Mouse (Mus musculus) CH12.LX (cell line): ENCODE measurements around the gene Ccdc114. TPM values are rescaled to one million over a fixed set of nuclear protein-coding genes. Genes with fewer than 3 reads are reported as not detected.

Experiments used
- DNase-seq: peaks from one replicate; pipeline ENCODE4 v3.0.0-alpha.2; 2013; ENCODE audit errors: extremely low read depth
- H3K27ac ChIP-seq: 2 replicates; pipeline ENCODE4 v1.5.1; 2012; ENCODE audit warnings: low read depth, mild to moderate bottlenecking, control low read depth, moderate library complexity; ENCODE audit not compliant: insufficient read depth
- H3K27me3 ChIP-seq: replicated peaks from 2 replicates; pipeline ENCODE3; 2012; ENCODE audit warnings: inconsistent platforms
- H3K36me3 ChIP-seq, 2 experiments: replicated peaks in 1 of 2; 2 replicates each; pipeline versions ENCODE3 to v1.6.1; 2012; ENCODE audit warnings: inconsistent platforms in 1 of 2, low read length in 1 of 2, mild to moderate bottlenecking in 1 of 2, mixed read lengths in 1 of 2, moderate library complexity in 1 of 2; ENCODE audit not compliant: control insufficient read depth in 1 of 2, insufficient read depth in 1 of 2
- H3K4me1 ChIP-seq, 2 experiments: 2 replicates each; pipeline ENCODE4 v1.6.1; 2012; ENCODE audit warnings: inconsistent platforms in 1 of 2, moderate library complexity in 1 of 2; ENCODE audit not compliant: insufficient read depth in 2 of 2, control insufficient read depth in 1 of 2
- H3K4me2 ChIP-seq: 2 replicates; pipeline ENCODE4 v1.6.1; 2012; ENCODE audit warnings: low read depth, mild to moderate bottlenecking, control low read depth; ENCODE audit not compliant: poor library complexity, insufficient read depth, severe bottlenecking
- H3K4me3 ChIP-seq, 3 experiments: fragments of 150-350 bp in 1 of 3; sonication (generic) in 1 of 3; replicated peaks in 1 of 3; 2 replicates each; pipeline versions ENCODE3 to v1.5.1; 2011 to 2012; ENCODE audit warnings: low read depth in 2 of 3, low read length in 2 of 3, mild to moderate bottlenecking in 2 of 3, moderate library complexity in 2 of 3, control low read depth in 1 of 3, improper control_type of control experiment in 1 of 3, inconsistent platforms in 1 of 3, mixed read lengths in 1 of 3; ENCODE audit not compliant: poor library complexity in 1 of 3
- H3K79me2 ChIP-seq: replicated peaks from 2 replicates; pipeline ENCODE4 v1.6.1; 2012; ENCODE audit warnings: mild to moderate bottlenecking, moderate library complexity; ENCODE audit not compliant: control insufficient read depth, poor library complexity, insufficient read depth, severe bottlenecking; ENCODE audit errors: extremely low read depth
- H3K9ac ChIP-seq: 2 replicates; pipeline ENCODE4 v1.6.1; 2012; ENCODE audit warnings: low read depth, mild to moderate bottlenecking, control low read depth, moderate library complexity; ENCODE audit not compliant: insufficient read depth
- H3K9me3 ChIP-seq: replicated peaks from 2 replicates; pipeline ENCODE3; 2012; ENCODE audit warnings: low read length, inconsistent platforms, mixed read lengths
- BHLHE40 ChIP-seq: IDR thresholded peaks from 2 replicates; pipeline ENCODE4 v1.6.1; 2011; ENCODE audit warnings: mild to moderate bottlenecking, low read depth, low read length, improper control_type of control experiment
- CHD1 ChIP-seq: IDR thresholded peaks from 2 replicates; pipeline ENCODE4 v1.6.1; 2012; ENCODE audit warnings: low read depth, low read length, improper control_type of control experiment, inconsistent platforms
- CHD2 ChIP-seq: IDR thresholded peaks from 2 replicates; pipeline ENCODE4 v1.6.1; 2011; ENCODE audit warnings: low read length, improper control_type of control experiment
- CTCF ChIP-seq, 2 experiments: IDR thresholded peaks in 1 of 2; conservative IDR thresholded peaks in 1 of 2; 2 replicates each; pipeline ENCODE4 v1.5.1; 2011 to 2012; ENCODE audit warnings: low read depth in 2 of 2, low read length in 2 of 2, improper control_type of control experiment in 1 of 2, inconsistent platforms in 1 of 2, mild to moderate bottlenecking in 1 of 2, moderate library complexity in 1 of 2
- E2F4 ChIP-seq: IDR thresholded peaks from 2 replicates; pipeline ENCODE4 v1.6.1; 2011; ENCODE audit warnings: low read depth, low read length, improper control_type of control experiment; ENCODE audit not compliant: insufficient replicate concordance
- ELF1 ChIP-seq: IDR thresholded peaks from 2 replicates; pipeline ENCODE4 v1.6.1; 2014; ENCODE audit warnings: low read depth, mild to moderate bottlenecking, inconsistent platforms, low read length, improper control_type of control experiment
- EP300 ChIP-seq: IDR thresholded peaks from 2 replicates; pipeline ENCODE4 v1.6.1; 2011; ENCODE audit warnings: low read length, improper control_type of control experiment
- JUN ChIP-seq: IDR thresholded peaks from 2 replicates; pipeline ENCODE4 v1.6.1; 2011; ENCODE audit warnings: low read depth, mild to moderate bottlenecking, low read length, improper control_type of control experiment, moderate library complexity; ENCODE audit not compliant: insufficient read depth
- MAFK ChIP-seq: IDR thresholded peaks from 2 replicates; pipeline ENCODE4 v1.6.1; 2011; ENCODE audit warnings: low read length, improper control_type of control experiment; ENCODE audit not compliant: insufficient replicate concordance
- MAX ChIP-seq: IDR thresholded peaks from 2 replicates; pipeline ENCODE4 v1.6.1; 2011; ENCODE audit warnings: low read length, improper control_type of control experiment
- MYC ChIP-seq: IDR thresholded peaks from 2 replicates; pipeline ENCODE4 v1.6.1; 2011; ENCODE audit warnings: low read depth, mild to moderate bottlenecking, improper control_type of control experiment, low read length
- NELFE ChIP-seq: IDR thresholded peaks from 2 replicates; pipeline ENCODE4 v1.6.1; 2011; ENCODE audit warnings: low read depth, low read length, improper control_type of control experiment
- NRF1 ChIP-seq: IDR thresholded peaks from 2 replicates; pipeline ENCODE4 v1.6.1; 2014; ENCODE audit warnings: low read depth, mild to moderate bottlenecking, inconsistent platforms, low read length, improper control_type of control experiment, moderate library complexity
- RAD21 ChIP-seq: IDR thresholded peaks from 2 replicates; pipeline ENCODE4 v1.6.1; 2011; ENCODE audit warnings: low read depth, mild to moderate bottlenecking, low read length, improper control_type of control experiment, moderate library complexity
- RCOR1 ChIP-seq: conservative IDR thresholded peaks from 2 replicates; pipeline ENCODE4 v1.6.1; 2012; ENCODE audit warnings: low read depth, mild to moderate bottlenecking, inconsistent platforms, low read length, improper control_type of control experiment
- SIN3A ChIP-seq: IDR thresholded peaks from 2 replicates; pipeline ENCODE4 v1.6.1; 2012; ENCODE audit warnings: low read length, improper control_type of control experiment, inconsistent platforms
- SMC3 ChIP-seq: IDR thresholded peaks from 2 replicates; pipeline ENCODE4 v1.6.1; 2011; ENCODE audit warnings: low read depth, low read length, improper control_type of control experiment
- TBP ChIP-seq: conservative IDR thresholded peaks from 2 replicates; pipeline ENCODE4 v1.6.1; 2011; ENCODE audit warnings: low read depth, low read length, improper control_type of control experiment
- UBTF ChIP-seq: IDR thresholded peaks from 2 replicates; pipeline ENCODE4 v1.6.1; 2012; ENCODE audit warnings: low read depth, mild to moderate bottlenecking, inconsistent platforms, low read length, improper control_type of control experiment, moderate library complexity
- ZC3H11A ChIP-seq: IDR thresholded peaks from 2 replicates; pipeline ENCODE4 v1.6.1; 2012; ENCODE audit warnings: low read depth, mild to moderate bottlenecking, inconsistent platforms, low read length, improper control_type of control experiment
- ZKSCAN1 ChIP-seq: IDR thresholded peaks from 2 replicates; pipeline ENCODE4 v1.6.1; 2012; ENCODE audit warnings: low read depth, inconsistent platforms, low read length, improper control_type of control experiment, borderline replicate concordance
- dilution Hi-C: fragments of 300-500 bp; cut with MboI; formaldehyde crosslinking; loops from 2 replicates; pipeline ENCODE4 v1.14.3; 2020; ENCODE audit warnings: low sequenced_read_pairs; ENCODE audit not compliant: extremely low pct_unique_long_range_greater_than_20kb, extremely low pct_ligation_motif_present
- in situ Hi-C: fragments of 300-500 bp; cut with MboI; formaldehyde crosslinking; loops from 3 replicates; pipeline ENCODE4 v1.14.3; 2019; ENCODE audit warnings: low sequenced_read_pairs, low pct_ligation_motif_present, low pct_unique_long_range_greater_than_20kb, mixed read lengths
- polyA plus RNA-seq: library from polyadenylated mRNA; unstranded; fragments of >175 nt; gene quantifications from 2 replicates; pipeline ENCODE4 v1.2.1, GENCODE M21; 2012; ENCODE audit warnings: low read depth; ENCODE audit not compliant: insufficient read length
- total RNA-seq, 2 experiments: library from RNA; depleted of rRNA; stranded (reverse); fragments of 300-350 nt in 1 of 2; fragments of >200 nt in 1 of 2; gene quantifications; 2 replicates each; pipeline ENCODE4 v1.2.3; 2012 to 2014

Ccdc114 gene
- total and polyA plus RNA-seq, 3 experiments, result 0.11 TPM; not detected in 2

DNA sequence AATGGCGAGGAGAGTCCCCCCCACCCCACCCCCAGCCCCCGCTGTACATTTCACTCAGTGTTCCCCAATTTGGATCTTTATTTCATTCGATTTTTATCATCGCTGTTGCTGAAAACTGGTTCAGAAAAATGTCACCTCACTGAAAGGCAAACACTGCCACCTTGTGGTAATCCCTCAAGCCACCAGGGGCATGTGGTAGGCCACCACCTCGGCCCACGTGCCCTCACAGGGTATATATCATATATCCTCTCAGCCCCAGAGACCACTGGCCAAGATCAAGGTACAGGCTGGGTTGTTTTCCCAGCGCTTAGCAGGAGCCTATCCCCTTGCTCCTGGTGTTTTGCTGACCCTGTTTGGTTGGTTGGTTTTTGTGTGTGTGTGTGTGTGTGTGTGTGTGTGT is 11.2 kb downstream of the Ccdc114 start:
- in situ Hi-C loops, result no loop called here
- H3K9ac ChIP-seq, result no peak overlapping the region

DNA sequence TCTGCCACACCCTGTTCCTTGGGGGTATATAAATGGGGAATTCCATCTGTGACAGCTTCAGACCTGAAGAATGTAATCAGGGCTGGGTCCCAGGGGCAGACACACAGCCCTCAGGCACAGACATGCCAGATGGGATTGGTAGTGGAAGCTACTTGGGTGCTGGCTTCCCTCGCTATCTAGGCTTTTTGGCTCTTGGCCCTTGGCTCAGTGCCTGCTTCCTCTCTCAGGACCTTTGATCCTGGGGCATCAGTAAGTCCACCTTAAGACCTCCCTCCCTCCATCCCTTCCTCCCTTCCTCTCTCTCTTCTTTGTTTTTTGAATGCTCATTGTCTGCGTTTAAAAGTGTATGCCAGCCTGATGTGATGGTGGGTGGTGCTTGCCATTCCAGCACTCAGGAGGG is 16.0 kb downstream of the Ccdc114 start:
- in situ Hi-C loops, result loop anchor here (5.0 kb wide), 2 partner anchors 68 to 72 kb away; partner anchors contain the start of gene Kdelr1
- no peak for TF ChIP-seq ZKSCAN1
- no peak for TF ChIP-seq BHLHE40
- TF ChIP-seq MAX, result no peak
- no peak for TF ChIP-seq RAD21
- no peak for TF ChIP-seq E2F4
- TF ChIP-seq UBTF, result no peak
- TF ChIP-seq ELF1, result no peak
- TF ChIP-seq ZC3H11A, result no peak
- TF ChIP-seq CHD1, result no peak

More for the DNA sequence above, 11.2 kb downstream of the Ccdc114 start:
- H3K27me3 ChIP-seq, result peaks cover 7% of the 10 kb centered on the region
- no peak overlapping the region for H3K4me3 ChIP-seq
- H3K36me3 ChIP-seq, result no peaks in the 10 kb centered on the region
- no peaks in the 10 kb centered on the region for H3K79me2 ChIP-seq
- H3K4me1 ChIP-seq, result peaks cover 0 to 4% of the 10 kb centered on the region in 2 experiments; a peak in 1 of 4 replicates
- TF ChIP-seq MAX (peak; percentile 44), NELFE (no peak), TBP (no peak), MAFK (no peak), JUN (no peak), MYC (peak; percentile 84; the same call in 1 of the 2 replicates), CTCF (conservative IDR thresholded peaks at IDR 0.05 in 1 of 2, IDR thresholded peaks at IDR 0.05 in 1 of 2; ENCODE audit: low read depth in 2 of 2, low read length in 2 of 2) (peak; percentile 19 to 74; a peak in 2 of 4 replicates), SIN3A (no peak), CHD2 (no peak), SMC3 (peak; percentile 67), NRF1 (no peak), EP300 (no peak), RCOR1 (no peak), RAD21 (peak; percentile 69)
- no peak overlapping the region for H3K27ac ChIP-seq
- dilution Hi-C loops, result no loop called here
- DNase-seq, result peak; percentile 75
- no peak overlapping the region; the same call in 1 of the 2 replicates for H3K4me2 ChIP-seq
- H3K9me3 ChIP-seq, result peaks cover 12% of the 10 kb centered on the region

More for the DNA sequence above, 16.0 kb downstream of the Ccdc114 start:
- DNase-seq, result no peak
- Histone ChIP-seq H3K27me3 (peaks cover 9% of the 10 kb centered on the region), H3K4me1 (no peaks in the 10 kb centered on the region), H3K79me2 (no peaks in the 10 kb centered on the region), H3K36me3 (no peaks in the 10 kb centered on the region), H3K9ac (no peak overlapping the region), H3K4me2 (no peak overlapping the region), H3K27ac (no peak overlapping the region), H3K9me3 (no peaks in the 10 kb centered on the region), H3K4me3 (no peak overlapping the region)
- dilution Hi-C loops, result no loop called here
